Mouse (Mus musculus): ENCODE results near the gene Psg23. TPM values are rescaled to one million over a fixed set of nuclear protein-coding genes. Genes with fewer than 3 reads are reported as not detected.
"Not testable (repeated sequence)": the region's sequence is repeated elsewhere in the genome, so short reads cannot be mapped to it uniquely, and the experiment has no call there.

Psg23 gene
- not detected in 2 replicates for polyA plus RNA-seq (2014; fragmentation: Nextera tagmentation; extraction: Ambion mirVana)

DNA sequence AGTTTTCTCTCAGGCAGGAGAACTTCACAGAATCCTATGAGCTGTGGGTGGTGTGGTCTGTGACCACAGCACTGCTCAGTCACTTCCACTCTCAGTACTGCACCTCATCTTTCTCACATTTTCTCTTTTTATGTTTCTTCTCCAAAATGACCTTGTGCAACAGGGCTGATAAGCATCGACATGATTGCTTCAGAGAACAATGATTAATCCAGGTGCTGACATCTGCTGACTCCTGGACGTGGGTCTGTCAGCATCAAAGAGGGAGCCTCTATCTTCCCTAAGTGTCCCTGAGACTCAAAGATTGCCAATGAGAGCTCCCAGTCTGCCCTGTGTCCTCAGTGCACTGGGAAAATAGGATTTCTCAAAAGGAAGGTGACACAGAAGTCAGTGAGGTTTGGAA lies at the start of gene Psg23:
Gene Psg23, minus strand, starts transcription at position 101 of the 400 bp plus-strand sequence.
- ATAC-seq (ENCODE audit: low FRiP score, low TSS enrichment) = not testable (repeated sequence)
- WGBS = 80% methylated on average over 1 of the region's 2 CpGs

GRCm38 (mm10) chr7:18656625-18657024 lies 40.3 kb upstream of the Psg23 start, which contains the start of gene Psg21:
TSS of gene Psg21 (minus strand) at chr7:18656725.
- WGBS = no CpG with 5 or more reads among the region's 2 CpGs
- not testable (repeated sequence) for H3K36me3 ChIP-seq (ENCODE audit: control insufficient read depth, insufficient read depth, low read length); ATAC-seq (ENCODE audit: low FRiP score, low TSS enrichment)

More for the DNA sequence above, at the start of gene Psg23:
- not testable (repeated sequence) for H3K27me3 ChIP-seq (ENCODE audit: control insufficient read depth, insufficient read depth, low read length); H3K4me1 ChIP-seq (ENCODE audit: control insufficient read depth, insufficient read depth, low read length); H3K9ac ChIP-seq (ENCODE audit: low read depth, low read length); H3K36me3 ChIP-seq (ENCODE audit: control insufficient read depth, insufficient read depth, low read length); H3K4me2 ChIP-seq (replicated peaks; ENCODE audit: low read depth, low read length); H3K4me3 ChIP-seq (ENCODE audit: low read length); H3K9me3 ChIP-seq (ENCODE audit: control insufficient read depth, low read length); H3K27ac ChIP-seq (ENCODE audit: low read depth, low read length)

DNA sequence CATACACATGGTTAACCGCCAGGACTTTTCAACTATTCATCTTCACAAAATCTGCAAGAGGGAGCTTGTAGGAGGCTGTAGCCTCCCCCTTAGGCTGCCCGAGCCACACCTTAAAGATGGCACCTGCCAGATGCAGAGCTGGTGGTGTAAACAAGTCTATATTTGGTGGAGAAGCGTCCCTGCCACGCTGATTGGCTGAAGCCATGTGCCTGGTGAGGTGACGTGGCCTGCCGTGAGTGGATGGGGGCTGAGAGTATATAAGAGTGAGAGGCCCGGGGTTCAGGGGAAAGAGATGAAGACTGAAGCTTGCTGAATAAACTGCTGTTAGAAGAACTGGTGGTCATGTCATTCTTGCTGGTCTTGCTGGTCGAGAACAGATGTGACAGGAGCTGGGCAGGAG lies 10.6 kb upstream of the Psg23 start:
- not testable (repeated sequence) for H3K36me3 ChIP-seq (ENCODE audit: control insufficient read depth, insufficient read depth, low read length); H3K27me3 ChIP-seq (ENCODE audit: control insufficient read depth, insufficient read depth, low read length); H3K27ac ChIP-seq (ENCODE audit: low read depth, low read length); H3K4me1 ChIP-seq (ENCODE audit: control insufficient read depth, insufficient read depth, low read length); H3K9ac ChIP-seq (ENCODE audit: low read depth, low read length); H3K9me3 ChIP-seq (ENCODE audit: control insufficient read depth, low read length); H3K4me3 ChIP-seq (ENCODE audit: low read length); H3K4me2 ChIP-seq (replicated peaks; ENCODE audit: low read depth, low read length); ATAC-seq (ENCODE audit: low FRiP score, low TSS enrichment)
- WGBS = 86% methylated on average over 8 of the region's 8 CpGs

More at GRCm38 (mm10) chr7:18656625-18657024, 40.3 kb upstream of the Psg23 start, which contains the start of gene Psg21:
- not testable (repeated sequence) for H3K4me3 ChIP-seq (ENCODE audit: low read length); H3K4me1 ChIP-seq (ENCODE audit: control insufficient read depth, insufficient read depth, low read length); H3K27me3 ChIP-seq (ENCODE audit: control insufficient read depth, insufficient read depth, low read length); H3K9me3 ChIP-seq (ENCODE audit: control insufficient read depth, low read length); H3K27ac ChIP-seq (ENCODE audit: low read depth, low read length); H3K9ac ChIP-seq (ENCODE audit: low read depth, low read length); H3K4me2 ChIP-seq (replicated peaks; ENCODE audit: low read depth, low read length)

GRCm38 (mm10) chr7:18567205-18567604 lies 49.1 kb downstream of the Psg23 start, which contains the start of gene Psg27:
TSS of gene Psg27 (minus strand) at chr7:18567305.
- 88% methylated on average over 3 of the region's 3 CpGs for WGBS
- H3K9ac ChIP-seq (ENCODE audit: low read depth, low read length) = no peak within 1 kb of the TSS
- H3K4me2 ChIP-seq (replicated peaks; ENCODE audit: low read depth, low read length) = no peak within 1 kb of the TSS
- no peak within 1 kb of the TSS for H3K4me3 ChIP-seq (ENCODE audit: low read length)
- no peaks in the 10 kb centered on the region for H3K27me3 ChIP-seq (ENCODE audit: control insufficient read depth, insufficient read depth, low read length)
- no peaks in the 10 kb centered on the region for H3K4me1 ChIP-seq (ENCODE audit: control insufficient read depth, insufficient read depth, low read length)
- ATAC-seq (ENCODE audit: low FRiP score, low TSS enrichment) = no peak
- no peak within 1 kb of the TSS for H3K27ac ChIP-seq (ENCODE audit: low read depth, low read length)
- no peaks in the 10 kb centered on the region for H3K36me3 ChIP-seq (ENCODE audit: control insufficient read depth, insufficient read depth, low read length)
- H3K9me3 ChIP-seq (ENCODE audit: control insufficient read depth, low read length) = no peaks in the 10 kb centered on the region

GRCm38 (mm10) chr7:18559850-18560249 lies 56.5 kb downstream of the Psg23 start:
- H3K36me3 ChIP-seq (ENCODE audit: control insufficient read depth, insufficient read depth, low read length) = no peaks in the 10 kb centered on the region
- no peak overlapping the region for H3K27ac ChIP-seq (ENCODE audit: low read depth, low read length)
- no peak overlapping the region for H3K4me3 ChIP-seq (ENCODE audit: low read length)
- ATAC-seq (ENCODE audit: low FRiP score, low TSS enrichment) = no peak
- H3K27me3 ChIP-seq (ENCODE audit: control insufficient read depth, insufficient read depth, low read length) = no peaks in the 10 kb centered on the region
- no peaks in the 10 kb centered on the region for H3K9me3 ChIP-seq (ENCODE audit: control insufficient read depth, low read length)
- no peak overlapping the region for H3K9ac ChIP-seq (ENCODE audit: low read depth, low read length)
- no peak overlapping the region for H3K4me2 ChIP-seq (replicated peaks; ENCODE audit: low read depth, low read length)
- no peaks in the 10 kb centered on the region for H3K4me1 ChIP-seq (ENCODE audit: control insufficient read depth, insufficient read depth, low read length)

Other genes starting within 250 kb of the Psg23 start
- not detected in 2 replicates for gene Psg28, start 184.5 kb downstream of the Psg23 start, polyA plus RNA-seq (2014; fragmentation: Nextera tagmentation; extraction: Ambion mirVana)
- not detected in 2 replicates for gene Psg26, start 132.3 kb downstream of the Psg23 start, polyA plus RNA-seq (2014; fragmentation: Nextera tagmentation; extraction: Ambion mirVana)
- gene Psg25, start 84.2 kb downstream of the Psg23 start, polyA plus RNA-seq (2014; fragmentation: Nextera tagmentation; extraction: Ambion mirVana) = not detected in 2 replicates
- gene Psg27, start 49.2 kb downstream of the Psg23 start, polyA plus RNA-seq (2014; fragmentation: Nextera tagmentation; extraction: Ambion mirVana) = not detected in 2 replicates
- not detected in 2 replicates for gene Psg21, start 40.2 kb upstream of the Psg23 start, polyA plus RNA-seq (2014; fragmentation: Nextera tagmentation; extraction: Ambion mirVana)
- not detected in 2 replicates for gene Psg20, start 69.7 kb upstream of the Psg23 start, polyA plus RNA-seq (2014; fragmentation: Nextera tagmentation; extraction: Ambion mirVana)
- gene Psg22, start 101.6 kb upstream of the Psg23 start, polyA plus RNA-seq (2014; fragmentation: Nextera tagmentation; extraction: Ambion mirVana) = not detected in 2 replicates
- not detected in 2 replicates for gene Psg19, start 182.0 kb upstream of the Psg23 start, polyA plus RNA-seq (2014; fragmentation: Nextera tagmentation; extraction: Ambion mirVana)
- not detected in 2 replicates for gene Psg17, start 205.1 kb upstream of the Psg23 start, polyA plus RNA-seq (2014; fragmentation: Nextera tagmentation; extraction: Ambion mirVana)
- gene Mill2, start 223.5 kb upstream of the Psg23 start, polyA plus RNA-seq (2014; fragmentation: Nextera tagmentation; extraction: Ambion mirVana) = 0.64 and 0.79 TPM in 2 replicates

Measured in kidney, embryonic 14.5 days (tissue).